Mouse (Mus musculus): Measurements from ENCODE around the gene Maz. TPM values are rescaled to one million over a fixed set of nuclear protein-coding genes. Genes with fewer than 3 reads are reported as not detected.

The Maz gene
- polyA plus RNA-seq, 1 experiment, result 248 TPM

DNA sequence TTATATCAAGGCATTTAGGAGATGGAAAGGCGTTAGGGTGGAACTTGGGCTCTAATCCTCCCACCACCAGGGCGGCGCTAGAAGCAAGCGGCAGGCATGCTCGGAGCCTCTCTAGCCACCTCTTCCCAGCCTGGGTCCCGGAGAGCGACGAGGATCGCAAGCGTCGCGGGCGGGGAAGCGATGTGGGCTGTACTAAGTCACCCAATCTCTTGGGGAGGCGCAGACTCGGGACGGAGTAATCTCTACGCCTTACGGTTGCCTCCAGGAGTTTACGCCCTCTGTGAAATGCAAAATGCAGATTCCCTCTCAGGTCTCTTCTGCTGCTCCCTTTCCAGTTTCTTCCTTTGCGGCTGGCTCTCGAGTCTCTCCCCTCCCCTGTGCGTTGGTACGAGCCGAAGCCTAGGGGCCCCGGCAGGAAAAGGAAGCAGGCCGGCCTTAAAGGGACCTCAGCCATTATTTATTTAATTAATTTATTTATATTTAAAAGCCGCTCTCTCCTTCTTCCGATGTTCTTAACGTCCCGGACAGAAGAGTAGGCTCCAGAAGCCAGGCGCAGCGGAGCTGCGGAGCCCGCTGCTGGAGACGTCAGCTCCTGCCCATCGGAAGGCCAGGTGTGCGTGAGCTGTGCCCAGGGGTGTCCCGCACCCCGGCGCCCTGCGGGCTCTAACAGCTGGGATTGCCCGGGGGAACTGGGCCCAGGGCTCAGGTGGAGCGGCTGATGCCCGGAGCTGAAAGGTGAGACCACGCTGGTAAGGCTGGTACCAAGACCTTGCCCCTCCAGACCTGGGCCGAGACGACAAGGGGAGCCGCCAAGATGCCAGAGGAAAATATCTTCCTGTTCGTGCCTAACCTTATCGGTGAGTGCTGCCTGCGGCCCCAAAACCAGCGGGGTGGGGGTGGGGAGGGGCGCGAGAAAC is 50.6 kb downstream of the Maz start, which contains the start of gene Cdiptos:
TSS of gene Cdiptos (minus strand) at position 149 of the 917 bp plus-strand sequence.
- WGBS, result under 1% methylated on average over 55 of the region's 55 CpGs
- H3K27me3 ChIP-seq (ENCODE audit: control insufficient read depth, insufficient read depth, low read length), result no peaks in the 10 kb centered on the region
- TF ChIP-seq CTCF (IDR thresholded peaks at IDR 0.05; ENCODE audit: extremely low read depth, insufficient read length, insufficient replicate concordance, low read depth, low read length), result peak; percentile 90
- peak; percentile 25; the same call in 1 of the 2 replicates for TF ChIP-seq POLR2A (IDR thresholded peaks at IDR 0.05; ENCODE audit: low read depth, low read length)
- H3K36me3 ChIP-seq (ENCODE audit: control insufficient read depth, insufficient read depth, low read length), result peaks cover 29% of the 10 kb centered on the region
- peak within 1 kb of the TSS; percentile 90 for H3K4me3 ChIP-seq (ENCODE audit: low read depth, low read length)
- peaks cover 18% of the 10 kb centered on the region for H3K4me1 ChIP-seq (ENCODE audit: control insufficient read depth, insufficient read depth, insufficient read length, low read length)
- peak within 1 kb of the TSS; percentile 99 for H3K27ac ChIP-seq (ENCODE audit: insufficient read depth, low read depth, low read length)

DNA sequence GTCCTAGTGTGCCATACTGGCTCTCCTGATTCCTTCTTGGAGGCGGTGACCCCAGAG is 51.1 kb downstream of the Maz start, which contains the start of gene Cdipt:
TSS of gene Cdipt (plus strand) at position 22 of the 57 bp plus-strand sequence.
- Histone ChIP-seq H3K4me3 (ENCODE audit: low read depth, low read length) (peak within 1 kb of the TSS; percentile 90), H3K27me3 (ENCODE audit: control insufficient read depth, insufficient read depth, low read length) (no peaks in the 10 kb centered on the region), H3K36me3 (ENCODE audit: control insufficient read depth, insufficient read depth, low read length) (peaks cover 26% of the 10 kb centered on the region), H3K27ac (ENCODE audit: insufficient read depth, low read depth, low read length) (peak within 1 kb of the TSS; percentile 99), H3K4me1 (ENCODE audit: control insufficient read depth, insufficient read depth, insufficient read length, low read length) (peaks cover 16% of the 10 kb centered on the region)
- WGBS, result 0% methylated on average over 1 of the region's 1 CpGs
- TF ChIP-seq POLR2A (IDR thresholded peaks at IDR 0.05; ENCODE audit: low read depth, low read length) (no peak), CTCF (IDR thresholded peaks at IDR 0.05; ENCODE audit: extremely low read depth, insufficient read length, insufficient replicate concordance, low read depth, low read length) (no peak)

DNA sequence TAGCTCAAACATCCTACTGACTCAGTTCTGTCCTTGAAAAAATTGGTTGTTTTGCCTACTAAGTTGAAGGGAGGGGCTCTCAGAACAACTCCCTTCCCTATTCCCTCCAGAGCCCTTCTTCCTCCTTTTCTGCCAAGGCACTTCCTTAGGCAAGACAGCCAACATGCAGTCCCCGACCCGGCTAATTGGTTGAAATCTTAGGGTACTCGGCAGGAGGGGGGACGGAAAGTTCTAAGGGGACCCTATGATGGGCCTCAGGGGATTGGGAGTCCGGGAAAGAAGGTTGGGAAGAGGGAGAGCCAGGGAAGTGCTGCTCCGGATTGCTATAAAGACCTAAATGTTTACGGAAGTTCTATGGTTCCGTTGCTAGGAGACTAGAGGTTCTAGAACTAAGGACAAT is 51.3 kb downstream of the Maz start:
- H3K36me3 ChIP-seq (ENCODE audit: control insufficient read depth, insufficient read depth, low read length), result peaks cover 26% of the 10 kb centered on the region
- H3K4me1 ChIP-seq (ENCODE audit: control insufficient read depth, insufficient read depth, insufficient read length, low read length), result peaks cover 16% of the 10 kb centered on the region
- 5% methylated on average over 8 of the region's 8 CpGs for WGBS
- H3K27ac ChIP-seq (ENCODE audit: insufficient read depth, low read depth, low read length), result peak overlapping the region; percentile 48; the same call in 1 of the 2 replicates
- no peaks in the 10 kb centered on the region for H3K27me3 ChIP-seq (ENCODE audit: control insufficient read depth, insufficient read depth, low read length)
- no peak for TF ChIP-seq POLR2A (IDR thresholded peaks at IDR 0.05; ENCODE audit: low read depth, low read length)
- no peak for TF ChIP-seq CTCF (IDR thresholded peaks at IDR 0.05; ENCODE audit: extremely low read depth, insufficient read length, insufficient replicate concordance, low read depth, low read length)
- H3K4me3 ChIP-seq (ENCODE audit: low read depth, low read length), result peak overlapping the region; percentile 90

Other genes starting within 250 kb of the Maz start
- gene Tbx6, start 245.6 kb downstream of the Maz start, polyA plus RNA-seq (2012; rRNA removed), result 1.4 and 2.4 TPM in 2 replicates
- gene Ppp4c, start 234.5 kb downstream of the Maz start, polyA plus RNA-seq (2012; rRNA removed), result 101 and 199 TPM in 2 replicates
- 2.2 and 4.1 TPM in 2 replicates for gene Fam57b, start 229.4 kb downstream of the Maz start, polyA plus RNA-seq (2012; rRNA removed)
- not detected in 2 replicates for gene 4930451I11Rik, start 195.4 kb downstream of the Maz start, polyA plus RNA-seq (2012; rRNA removed)
- gene Doc2a, start 179.6 kb downstream of the Maz start, polyA plus RNA-seq (2012; rRNA removed), result not detected in 2 replicates
- 1.3 and 3.6 TPM in 2 replicates for gene Hirip3, start 165.1 kb downstream of the Maz start, polyA plus RNA-seq (2012; rRNA removed)
- gene Ino80e, start 164.7 kb downstream of the Maz start, polyA plus RNA-seq (2012; rRNA removed), result 16.5 and 42.8 TPM in 2 replicates
- 42.3 and 77.4 TPM in 2 replicates for gene Taok2, start 142.3 kb downstream of the Maz start, polyA plus RNA-seq (2012; rRNA removed)
- gene Tmem219, start 104.1 kb downstream of the Maz start, polyA plus RNA-seq (2012; rRNA removed), result 51.5 and 143 TPM in 2 replicates
- gene Kctd13, start 98.2 kb downstream of the Maz start, polyA plus RNA-seq (2012; rRNA removed), result 9.1 and 18.8 TPM in 2 replicates
- gene Asphd1, start 77.5 kb downstream of the Maz start, polyA plus RNA-seq (2012; rRNA removed), result 0.18 and 0.19 TPM in 2 replicates
- gene Sez6l2, start 76.5 kb downstream of the Maz start, polyA plus RNA-seq (2012; rRNA removed), result 1.3 and 2.6 TPM in 2 replicates
- gene Cdipt, start 51.1 kb downstream of the Maz start, polyA plus RNA-seq (2012; rRNA removed), result 157 and 467 TPM in 2 replicates
- gene Cdiptos, start 50.9 kb downstream of the Maz start, polyA plus RNA-seq (2012; rRNA removed), result 0.15 and 0.74 TPM in 2 replicates
- gene Mvp, start 12.4 kb downstream of the Maz start, polyA plus RNA-seq (2012; rRNA removed), result 148 and 353 TPM in 2 replicates
- 0.76 and 2.9 TPM in 2 replicates for gene Pagr1b, start 10.6 kb downstream of the Maz start, polyA plus RNA-seq (2012; rRNA removed)
- 1.6 and 3.7 TPM in 2 replicates for gene Pagr1a, start 9.7 kb downstream of the Maz start, polyA plus RNA-seq (2012; rRNA removed)
- 9.5 and 26.4 TPM in 2 replicates for gene Gm42742, start 5.9 kb downstream of the Maz start, polyA plus RNA-seq (2012; rRNA removed)
- 1.3 and 2.7 TPM in 2 replicates for gene Prrt2, start 5.8 kb downstream of the Maz start, polyA plus RNA-seq (2012; rRNA removed)
- gene Kif22, start 15.4 kb upstream of the Maz start, polyA plus RNA-seq (2012; rRNA removed), result 3.7 and 5.8 TPM in 2 replicates
- gene Zg16, start 60.3 kb upstream of the Maz start, polyA plus RNA-seq (2012; rRNA removed), result 4,647 and 5,350 TPM in 2 replicates
- 21.2 and 22.7 TPM in 2 replicates for gene AI467606, start 64.3 kb upstream of the Maz start, polyA plus RNA-seq (2012; rRNA removed)
- 0.37 and 1.7 TPM in 2 replicates for gene Qprt, start 95.2 kb upstream of the Maz start, polyA plus RNA-seq (2012; rRNA removed)
- gene Spn, start 110.8 kb upstream of the Maz start, polyA plus RNA-seq (2012; rRNA removed), result 2.4 and 3.9 TPM in 2 replicates
- gene Cd2bp2, start 169.0 kb upstream of the Maz start, polyA plus RNA-seq (2012; rRNA removed), result 7.6 and 13.9 TPM in 2 replicates
- 17.5 and 44.1 TPM in 2 replicates for gene Tbc1d10b, start 181.4 kb upstream of the Maz start, polyA plus RNA-seq (2012; rRNA removed)
- gene Mylpf, start 181.9 kb upstream of the Maz start, polyA plus RNA-seq (2012; rRNA removed), result 0.74 and 1.3 TPM in 2 replicates
- gene Zfp553, start 206.0 kb upstream of the Maz start, polyA plus RNA-seq (2012; rRNA removed), result 4.9 and 8.1 TPM in 2 replicates
- gene Sept1, start 206.1 kb upstream of the Maz start, polyA plus RNA-seq (2012; rRNA removed), result 14.3 and 34.1 TPM in 2 replicates
- 100.0 and 118 TPM in 2 replicates for gene Zfp771, start 217.2 kb upstream of the Maz start, polyA plus RNA-seq (2012; rRNA removed)
- 56.3 and 62.1 TPM in 2 replicates for gene Dctpp1, start 233.7 kb upstream of the Maz start, polyA plus RNA-seq (2012; rRNA removed)
- 44.5 and 81.9 TPM in 2 replicates for gene Sephs2, start 247.0 kb upstream of the Maz start, polyA plus RNA-seq (2012; rRNA removed)

Data from small intestine, adult 2 months (tissue).